Mouse (Mus musculus) forebrain, embryonic 14.5 days (tissue): ENCODE data around the gene Mgat2. TPM values are rescaled to one million over a fixed set of nuclear protein-coding genes. Genes with fewer than 3 reads are reported as not detected.
A peak's percentile ranks its signal among the peaks of the same experiment; 100 is the strongest.

Experiments used
- ATAC-seq: fragments of 200-750 bp; cut with Nextera tagmentation; 2 replicates; pipeline ENCODE4 v1.8.0; 2017; ENCODE audit warnings: mild to moderate bottlenecking, moderate library complexity
- DNase-seq: peaks from one replicate; pipeline ENCODE4 v3.0.0-alpha.2; 2015; ENCODE audit warnings: low spot score
- H3K27ac ChIP-seq: fragments of 300-500 bp; sonication (generic); 2 replicates; pipeline ENCODE4 v1.5.1; 2014; ENCODE audit warnings: low read depth, mild to moderate bottlenecking, control low read depth, low read length, moderate library complexity
- H3K27me3 ChIP-seq: fragments of 300-500 bp; sonication (generic); replicated peaks from 2 replicates; pipeline ENCODE4 v1.6.1; 2014; ENCODE audit warnings: low read length, control low read depth, mixed read lengths; ENCODE audit not compliant: control insufficient read depth, insufficient read depth
- H3K36me3 ChIP-seq: fragments of 300-500 bp; sonication (generic); 2 replicates; pipeline ENCODE4 v1.6.1; 2014; ENCODE audit warnings: low read length, control low read depth; ENCODE audit not compliant: control insufficient read depth, insufficient read depth
- H3K4me1 ChIP-seq: fragments of 300-500 bp; sonication (generic); 2 replicates; pipeline ENCODE4 v1.6.1; 2014; ENCODE audit warnings: antibody characterized with exemption, low read length, control low read depth; ENCODE audit not compliant: control insufficient read depth, insufficient read depth
- H3K4me2 ChIP-seq: fragments of 300-500 bp; sonication (generic); 2 replicates; pipeline ENCODE4 v1.6.1; 2014; ENCODE audit warnings: mild to moderate bottlenecking, control low read depth, low read length
- H3K4me3 ChIP-seq: fragments of 300-500 bp; sonication (generic); 2 replicates; pipeline ENCODE4 v1.5.1; 2014; ENCODE audit warnings: low read depth, low read length, control low read depth
- H3K9ac ChIP-seq: fragments of 300-500 bp; sonication (generic); 2 replicates; pipeline ENCODE4 v1.6.1; 2014; ENCODE audit warnings: mild to moderate bottlenecking, low read length, control low read depth, moderate library complexity
- H3K9me3 ChIP-seq: fragments of 300-500 bp; sonication (generic); replicated peaks from 2 replicates; pipeline ENCODE4 v1.6.1; 2016; ENCODE audit warnings: low read length, control low read depth, mixed read lengths; ENCODE audit not compliant: control insufficient read depth
- WGBS: fragments of 180-500 bp; shearing (Covaris S2); extraction: QIAGEN DNeasy Blood & Tissue Kit; methylation state at CpG from one replicate; pipeline ENCODE4 v1.1.7; 2014; 5-methylcytosine and 5-hydroxymethylcytosine counted together
- polyA plus RNA-seq: library from polyadenylated mRNA; unstranded; fragments of >200 nt; fragmentation: Nextera tagmentation; extraction: Ambion mirVana; gene quantifications from 2 replicates; pipeline ENCODE4 v1.2.1, GENCODE M21; 2014

Mgat2 gene
- polyA plus RNA-seq, 1 experiment from 2014 or later = 35.5 TPM

DNA sequence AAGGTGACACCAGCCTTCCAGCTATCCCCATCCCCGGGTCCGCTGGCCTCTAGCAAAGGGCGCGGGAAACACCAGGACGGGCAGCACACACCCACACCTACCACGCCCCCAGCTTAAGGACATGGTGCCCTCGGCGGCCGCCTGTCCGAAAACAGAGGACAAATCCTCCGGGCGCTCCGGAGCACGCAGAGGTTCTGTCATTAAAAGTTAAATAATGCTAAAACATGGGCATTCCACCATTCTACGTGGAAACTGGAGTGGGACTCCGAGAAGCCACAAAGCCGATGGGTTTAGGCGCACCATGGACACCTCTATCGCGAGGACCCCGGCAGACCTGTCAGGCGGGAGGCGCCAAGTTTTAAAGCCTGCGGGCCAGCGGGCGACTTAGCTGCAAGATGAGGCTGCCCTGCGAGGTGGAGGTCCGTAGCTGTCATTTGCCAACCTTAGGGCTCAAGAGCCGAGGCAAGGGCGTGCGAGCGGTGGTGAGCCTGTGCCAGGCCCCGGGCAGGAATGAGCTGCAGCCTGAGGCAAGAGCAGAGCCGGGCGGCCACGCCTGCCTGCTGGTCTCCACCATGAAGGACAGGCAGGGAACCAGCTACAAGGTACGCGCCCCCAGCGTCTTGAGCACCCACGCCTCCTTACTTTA lies 15.4 kb upstream of the Mgat2 start, which contains the start of gene Lrr1:
Lrr1 (plus strand) TSS at position 354 of the 646 bp plus-strand sequence.
- H3K9me3 ChIP-seq = no peaks in the 10 kb centered on the region
- 0 out of 2 replicates have a peak, but pooled peaks cover 3% of the 10 kb centered on the region for H3K36me3 ChIP-seq
- DNase-seq (peak; percentile 89), ATAC-seq (peak; percentile 94)
- H3K27ac ChIP-seq = peak within 1 kb of the TSS; percentile 48; the same call in 1 of the 2 replicates
- H3K9ac ChIP-seq = peak within 1 kb of the TSS; percentile 74
- WGBS = under 1% methylated on average over 40 of the region's 40 CpGs
- H3K27me3 ChIP-seq = no peaks in the 10 kb centered on the region
- H3K4me1 ChIP-seq = peaks cover 4% of the 10 kb centered on the region; the same call in 1 of the 2 replicates
- peak within 1 kb of the TSS; percentile 63 for H3K4me3 ChIP-seq
- peak within 1 kb of the TSS; percentile 81 for H3K4me2 ChIP-seq

GRCm38 (mm10) chr12:69171307-69171706 lies 12.7 kb upstream of the Mgat2 start:
- H3K4me2 ChIP-seq = no peak overlapping the region
- no peak overlapping the region for H3K27ac ChIP-seq
- H3K36me3 ChIP-seq = 0 out of 2 replicates have a peak, but pooled peaks cover 6% of the 10 kb centered on the region
- H3K9me3 ChIP-seq = no peaks in the 10 kb centered on the region
- 92% methylated on average over 2 of the region's 2 CpGs for WGBS
- no peak overlapping the region for H3K4me3 ChIP-seq
- H3K27me3 ChIP-seq = no peaks in the 10 kb centered on the region
- no peak for ATAC-seq
- H3K9ac ChIP-seq = no peak overlapping the region
- peaks cover 4% of the 10 kb centered on the region; the same call in 1 of the 2 replicates for H3K4me1 ChIP-seq
- DNase-seq = no peak

- H3K27ac ChIP-seq = no peak overlapping the region
- no peak overlapping the region for H3K4me2 ChIP-seq
- H3K9me3 ChIP-seq = no peaks in the 10 kb centered on the region
- no peak for ATAC-seq
- no peak for DNase-seq
- H3K9ac ChIP-seq = no peak overlapping the region
- 0 out of 2 replicates have a peak, but pooled peaks cover 9% of the 10 kb centered on the region for H3K36me3 ChIP-seq
- H3K27me3 ChIP-seq = no peaks in the 10 kb centered on the region
- no peaks in the 10 kb centered on the region for H3K4me1 ChIP-seq
- 92% methylated on average over 3 of the region's 3 CpGs for WGBS
- no peak overlapping the region for H3K4me3 ChIP-seq
Measured at GRCm38 (mm10) chr12:69175975-69176374, 8.0 kb upstream of the Mgat2 start.

GRCm38 (mm10) chr12:69177526-69177925 lies 6.4 kb upstream of the Mgat2 start:
- no peaks in the 10 kb centered on the region for H3K4me1 ChIP-seq
- DNase-seq (no peak), ATAC-seq (no peak)
- H3K4me2 ChIP-seq = no peak overlapping the region
- 71% methylated on average over 3 of the region's 3 CpGs for WGBS
- no peaks in the 10 kb centered on the region for H3K9me3 ChIP-seq
- no peaks in the 10 kb centered on the region for H3K27me3 ChIP-seq
- H3K4me3 ChIP-seq = no peak overlapping the region
- no peak overlapping the region for H3K27ac ChIP-seq
- H3K9ac ChIP-seq = no peak overlapping the region
- H3K36me3 ChIP-seq = peaks cover 13% of the 10 kb centered on the region

- no peak overlapping the region for H3K4me3 ChIP-seq
- peaks cover 3% of the 10 kb centered on the region; the same call in 1 of the 2 replicates for H3K4me1 ChIP-seq
- no peaks in the 10 kb centered on the region for H3K9me3 ChIP-seq
- ATAC-seq = no peak
- H3K4me2 ChIP-seq = no peak overlapping the region
- H3K27me3 ChIP-seq = no peaks in the 10 kb centered on the region
- H3K9ac ChIP-seq = no peak overlapping the region
- peaks cover 13% of the 10 kb centered on the region for H3K36me3 ChIP-seq
- no peak for DNase-seq
- no peak overlapping the region for H3K27ac ChIP-seq
- 74% methylated on average over 12 of the region's 12 CpGs for WGBS
Measured at GRCm38 (mm10) chr12:69179371-69179770, 4.6 kb upstream of the Mgat2 start.

- ATAC-seq = no peak
- 84% methylated on average over 4 of the region's 4 CpGs for WGBS
- Histone ChIP-seq H3K36me3 (peaks cover 9% of the 10 kb centered on the region), H3K9ac (no peak overlapping the region), H3K9me3 (no peaks in the 10 kb centered on the region), H3K27me3 (no peaks in the 10 kb centered on the region), H3K4me3 (no peak overlapping the region), H3K27ac (no peak overlapping the region), H3K4me1 (peaks cover 12% of the 10 kb centered on the region), H3K4me2 (no peak overlapping the region)
- DNase-seq = no peak
Measured at GRCm38 (mm10) chr12:69181800-69182199, 2.2 kb upstream of the Mgat2 start.

- no peaks in the 10 kb centered on the region for H3K27me3 ChIP-seq
- ATAC-seq (peak; percentile 70), DNase-seq (peak; percentile 57)
- no peaks in the 10 kb centered on the region for H3K9me3 ChIP-seq
- peak overlapping the region; percentile 90 for H3K9ac ChIP-seq
- 1% methylated on average over 86 of the region's 86 CpGs for WGBS
- H3K4me2 ChIP-seq = peak overlapping the region; percentile 63
- H3K36me3 ChIP-seq = peaks cover 26% of the 10 kb centered on the region
- H3K4me1 ChIP-seq = peaks cover 12% of the 10 kb centered on the region
- H3K4me3 ChIP-seq = peak overlapping the region; percentile 84
- H3K27ac ChIP-seq = peak overlapping the region; percentile 89
Measured at GRCm38 (mm10) chr12:69184342-69185295, 662 bp downstream of the Mgat2 start.

DNA sequence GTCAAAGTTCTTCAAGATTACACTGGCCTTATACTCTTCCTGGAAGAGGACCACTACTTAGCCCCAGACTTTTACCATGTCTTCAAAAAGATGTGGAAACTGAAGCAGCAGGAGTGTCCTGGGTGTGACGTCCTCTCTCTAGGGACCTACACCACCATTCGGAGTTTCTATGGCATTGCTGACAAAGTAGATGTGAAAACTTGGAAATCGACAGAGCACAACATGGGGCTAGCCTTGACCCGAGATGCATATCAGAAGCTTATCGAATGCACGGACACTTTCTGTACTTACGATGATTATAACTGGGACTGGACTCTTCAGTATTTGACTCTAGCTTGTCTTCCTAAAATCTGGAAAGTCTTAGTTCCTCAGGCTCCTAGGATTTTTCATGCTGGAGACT lies 1.4 kb downstream of the Mgat2 start:
- Histone ChIP-seq H3K27me3 (no peaks in the 10 kb centered on the region), H3K4me1 (peaks cover 12% of the 10 kb centered on the region)

More for the DNA sequence above, 1.4 kb downstream of the Mgat2 start:
- H3K36me3 ChIP-seq = peaks cover 33% of the 10 kb centered on the region
- no peaks in the 10 kb centered on the region for H3K9me3 ChIP-seq
- DNase-seq = no peak
- WGBS = 77% methylated on average over 7 of the region's 7 CpGs
- H3K4me3 ChIP-seq = peak overlapping the region; percentile 84
- H3K27ac ChIP-seq = no peak overlapping the region
- H3K4me2 ChIP-seq = peak overlapping the region; percentile 63
- H3K9ac ChIP-seq = peak overlapping the region; percentile 90
- ATAC-seq = no peak
